Mouse (Mus musculus) heart, postnatal 36 days (tissue): Measurements from ENCODE around the gene Mrrf. TPM values are rescaled to one million over a fixed set of nuclear protein-coding genes. Genes with fewer than 3 reads are reported as not detected.

Experiments used
- DNase-seq, 2 experiments: peaks; one replicate each; pipeline ENCODE4 v3.0.0; 2021 to 2022
- intact Hi-C: fragments of 180-260 bp; cut with DNase I; formaldehyde crosslinking; loops from one replicate; pipeline ENCODE4 v1.15.1; 2025
- total RNA-seq, 2 experiments: library from RNA; stranded (reverse); gene quantifications; 2 replicates each; pipeline ENCODE4 v1.2.3; 2021

Mrrf gene
- total RNA-seq, 2 experiments from 2014 or later: 43.4 to 43.7 TPM

- DNase-seq: no peak
- intact Hi-C loops: no loop called here
Measured at GRCm38 (mm10) chr2:36220891-36221290, 84.7 kb downstream of the Mrrf start.

DNA sequence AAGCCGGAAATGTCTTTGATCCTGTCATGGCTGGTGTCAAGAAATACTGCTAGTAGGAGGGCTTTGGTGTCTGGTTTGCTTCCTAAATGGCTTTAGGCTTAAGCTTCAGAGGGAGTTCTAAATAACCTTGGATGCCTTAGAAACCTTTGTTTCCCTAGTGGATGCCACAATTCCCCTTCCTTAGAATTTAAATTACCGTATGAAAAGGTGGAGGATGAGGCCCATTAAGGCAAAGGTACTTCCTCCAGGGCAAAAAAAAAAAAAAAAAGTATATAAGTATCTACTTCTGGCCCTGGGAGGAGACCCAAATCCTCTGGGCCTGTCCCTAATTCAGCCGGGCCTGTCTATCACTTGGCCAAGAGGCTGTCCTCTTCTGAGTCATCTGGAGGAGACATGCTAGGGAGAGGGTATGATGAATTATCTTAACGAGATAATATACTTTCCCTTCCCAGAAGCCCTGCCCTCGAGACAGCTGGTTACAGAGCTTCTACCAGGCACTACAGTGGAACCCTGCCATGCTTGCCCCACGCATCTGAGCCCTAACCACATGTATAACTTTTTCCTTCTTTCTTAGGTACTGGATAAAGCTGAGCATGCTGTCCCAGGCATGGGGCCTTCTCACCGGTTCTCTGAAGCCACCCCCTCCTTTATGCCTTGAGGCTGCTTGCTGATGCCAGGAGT lies 86.1 kb downstream of the Mrrf start:
- DNase-seq: no peak
- intact Hi-C loops: no loop called here

DNA sequence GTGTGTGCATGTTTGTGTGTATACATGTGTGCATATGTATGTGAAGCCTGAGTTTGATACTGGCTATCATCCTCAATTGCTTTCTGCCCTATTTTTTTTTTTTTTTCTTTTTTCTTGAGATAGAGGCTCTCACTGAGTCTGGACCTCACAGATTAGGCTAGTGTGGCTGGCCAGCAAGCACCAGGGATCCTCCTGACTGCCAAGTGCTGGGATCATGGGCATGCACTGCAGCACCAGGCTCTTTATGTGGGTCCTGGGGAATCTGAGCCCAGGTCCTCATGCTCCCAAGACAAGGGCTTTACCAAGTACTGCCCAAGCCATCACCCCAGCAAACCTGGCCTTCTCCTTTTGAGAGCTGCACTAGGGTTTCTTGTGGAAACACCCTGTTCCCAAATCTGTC lies 87.2 kb downstream of the Mrrf start:
- DNase-seq: no peak
- intact Hi-C loops: no loop called here

- no peak for DNase-seq
- intact Hi-C loops: no loop called here
Measured at GRCm38 (mm10) chr2:36224153-36224552, 88.0 kb downstream of the Mrrf start.

DNA sequence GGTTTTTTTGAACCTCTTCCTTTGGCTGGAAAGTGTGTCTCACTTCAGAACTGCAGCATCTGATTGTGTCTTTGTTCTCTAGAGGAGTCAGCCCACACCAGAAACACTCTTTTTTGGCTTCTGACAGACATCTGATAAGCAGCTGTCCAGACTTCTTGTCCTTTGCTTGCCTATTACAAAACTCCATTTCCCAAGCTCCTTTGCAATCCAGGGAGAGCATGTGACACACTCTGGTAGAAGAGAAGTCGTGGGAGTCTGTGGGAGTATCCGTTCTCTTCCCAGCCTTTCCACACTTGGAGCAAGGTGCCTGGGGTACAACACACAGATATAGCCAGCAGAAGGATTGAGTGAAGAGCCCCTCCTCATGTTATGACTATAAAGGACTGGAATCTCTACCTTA lies 88.4 kb downstream of the Mrrf start:
- DNase-seq: no peak
- intact Hi-C loops: no loop called here

DNA sequence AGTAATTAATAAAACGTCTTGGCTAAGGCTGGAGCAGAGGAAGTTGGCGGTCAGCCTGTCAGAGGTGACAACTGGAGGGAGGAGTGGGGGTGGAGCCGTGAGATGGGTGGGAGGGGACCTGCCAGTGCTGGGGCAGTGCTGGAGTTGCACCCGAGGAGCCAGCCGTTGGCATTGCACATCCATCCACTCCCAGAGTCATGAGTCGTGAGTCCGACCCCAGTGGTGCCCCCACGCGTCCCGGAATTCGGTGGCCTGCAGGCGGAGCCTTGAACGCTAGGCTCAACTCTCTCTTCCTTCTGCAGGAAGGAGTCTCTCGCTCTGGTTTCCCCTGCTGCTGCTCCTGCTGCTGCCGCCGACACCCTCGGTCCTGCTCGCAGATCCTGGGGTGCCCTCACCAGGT lies 94.2 kb downstream of the Mrrf start, which contains the start of gene Ptgs1:
TSS of gene Ptgs1 (plus strand) at position 61 of the 400 bp plus-strand sequence.
- intact Hi-C loops: no loop called here
- DNase-seq: peak; percentile 65 to 69

- DNase-seq: no peak
- intact Hi-C loops: no loop called here
Measured at GRCm38 (mm10) chr2:36230967-36231366, 94.8 kb downstream of the Mrrf start.

- intact Hi-C loops: no loop called here
- DNase-seq: no peak
Measured at GRCm38 (mm10) chr2:36234526-36235368, 98.6 kb downstream of the Mrrf start.

DNA sequence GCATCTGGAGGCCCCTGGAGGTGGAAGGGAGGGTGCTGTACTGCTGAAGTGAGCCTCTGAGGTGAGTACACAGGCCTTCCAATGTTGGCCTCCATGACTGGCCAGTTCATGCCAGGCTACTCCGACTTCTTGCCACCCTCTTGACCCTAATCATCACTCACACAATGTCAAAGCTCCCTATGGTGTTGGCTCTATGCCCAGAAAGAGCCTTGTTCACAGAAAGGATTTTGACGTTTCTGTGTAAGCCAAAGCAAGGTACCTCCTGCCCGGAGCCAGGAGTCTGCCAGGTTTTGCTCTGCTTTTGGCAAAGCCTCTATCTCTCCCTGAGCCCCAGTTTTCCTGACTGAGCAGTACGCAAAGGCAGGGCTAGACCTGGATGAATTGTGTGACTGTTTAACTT lies 99.7 kb downstream of the Mrrf start:
- peak; percentile 40 to 46 for DNase-seq
- intact Hi-C loops: no loop called here

GRCm38 (mm10) chr2:36236889-36237288 lies 100.7 kb downstream of the Mrrf start:
- intact Hi-C loops: no loop called here
- DNase-seq: no peak

DNA sequence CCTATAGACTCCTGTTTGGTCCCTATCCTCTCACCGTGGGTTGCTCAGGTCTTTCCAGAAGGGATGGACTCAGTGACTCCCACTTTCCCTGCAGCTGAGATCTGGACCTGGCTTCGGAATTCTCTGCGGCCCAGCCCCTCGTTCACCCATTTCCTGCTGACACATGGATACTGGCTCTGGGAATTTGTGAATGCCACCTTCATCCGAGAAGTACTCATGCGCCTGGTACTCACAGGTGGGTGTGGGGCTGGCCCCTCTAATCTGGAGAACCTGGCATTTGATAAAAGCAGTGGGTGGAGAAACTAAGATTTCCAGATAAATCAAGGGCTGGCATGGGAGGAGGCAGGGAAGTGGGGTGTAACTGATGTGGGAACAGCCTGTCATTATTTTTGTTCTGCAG lies 101.4 kb downstream of the Mrrf start:
- intact Hi-C loops: no loop called here
- no peak for DNase-seq

DNA sequence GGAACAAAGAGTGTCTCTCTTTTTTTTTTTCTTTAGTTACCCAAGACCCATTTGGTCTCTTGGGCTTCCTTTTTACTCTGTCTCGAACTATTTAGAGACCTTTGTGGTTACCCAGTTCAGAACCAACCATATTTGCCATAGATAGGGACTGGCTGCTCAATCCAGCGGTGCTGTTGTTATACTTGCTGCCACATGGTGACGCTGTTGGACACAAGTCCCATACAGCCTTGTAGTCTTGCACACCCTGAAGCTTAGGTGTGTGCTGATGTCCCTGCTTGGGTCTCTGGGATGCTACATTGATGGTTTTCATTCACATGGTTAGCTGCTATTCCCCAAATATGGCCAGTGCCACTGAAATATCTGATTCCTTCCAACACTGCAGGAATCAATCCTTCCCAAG lies 102.3 kb downstream of the Mrrf start:
- DNase-seq: no peak
- intact Hi-C loops: no loop called here

DNA sequence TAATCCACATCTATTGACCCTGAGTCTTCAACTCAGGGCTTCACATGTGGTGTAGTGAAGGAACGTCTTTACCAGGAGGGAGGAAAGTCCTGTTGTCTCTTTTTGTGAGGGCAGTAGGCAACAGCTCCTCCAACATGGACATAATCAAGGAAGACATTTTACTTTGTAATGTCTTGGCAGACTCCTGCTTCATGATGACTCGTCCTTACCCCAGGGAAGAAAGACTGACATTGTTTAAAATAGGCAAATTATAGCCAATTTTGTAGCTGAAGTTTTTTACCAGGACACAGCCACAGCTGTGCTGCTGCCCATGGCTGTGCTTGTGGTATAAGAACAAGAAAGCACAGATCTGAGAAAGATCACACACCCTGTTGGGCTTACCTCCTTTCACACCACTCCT lies 102.8 kb downstream of the Mrrf start:
- DNase-seq: no peak
- intact Hi-C loops: no loop called here

Other genes with a start within 250 kb of the Mrrf start
- gene Ttll11, start 156.5 kb upstream of the Mrrf start, total RNA-seq: 1 to 10 TPM; 1.1 to 2.5 TPM
- 100 to 1,000 TPM; 662 to 685 TPM for gene Ndufa8, start 87.0 kb upstream of the Mrrf start, total RNA-seq
- not detected for gene Morn5, start 86.9 kb upstream of the Mrrf start, total RNA-seq
- 1 to 10 TPM; 5.5 to 9.0 TPM for gene Lhx6, start 31.0 kb upstream of the Mrrf start, total RNA-seq
- 10 to 100 TPM; 32.7 to 38.0 TPM for gene Rbm18, start 384 bp downstream of the Mrrf start, total RNA-seq
- gene Ptgs1, start 94.0 kb downstream of the Mrrf start, total RNA-seq: 10 to 100 TPM; 18.9 to 20.8 TPM
- gene Olfr338, start 237.1 kb downstream of the Mrrf start, total RNA-seq: not detected